Comparison of ENCODE assay signal across 26 mouse cellular contexts in genomic region chr5:24072031-24072430, GRCm38 (mm10). TPM values are rescaled to one million over a fixed set of nuclear protein-coding genes. Genes with fewer than 3 reads are reported as not detected.
A peak's percentile ranks its signal among the peaks of the same experiment; 100 is the strongest.
DNase-seq lines count a peak whose midpoint lies in the region; ATAC-seq and TF ChIP-seq lines count a peak whose summit lies in the region.
"Had no signal": no experiment of that assay in that cellular context is flagged by ENCODE, and none has a peak within 500 bp of the region (broad histone marks: within the 10 kb centered on the region; RNA-seq: fewer than 3 reads in every experiment).

No protein-coding gene starts in this region.

- no peak for TF ChIP-seq POLR2A in limb, embryonic 14.5 days (IDR thresholded peaks at IDR 0.05; ENCODE audit: borderline replicate concordance, extremely low read depth, insufficient read depth, insufficient read length)

- no peak overlapping the region for H3K9ac ChIP-seq in limb, embryonic 14.5 days (ENCODE audit: low read depth, low read length, severe bottlenecking)
- no peak overlapping the region for H3K9ac ChIP-seq in lung, postnatal 0 days (replicated peaks; ENCODE audit: low read depth)
- H3K9ac ChIP-seq in forebrain, embryonic 14.5 days (ENCODE audit: low read length) = no peak overlapping the region
- H3K9ac ChIP-seq: embryonic facial prominence, embryonic 15.5 days; forebrain, embryonic 12.5 days; hindbrain, embryonic 15.5 days; liver, embryonic 14.5 days; neural tube, embryonic 13.5 days; stomach, embryonic 15.5 days had no signal

- H3K4me2 ChIP-seq in limb, embryonic 14.5 days (replicated peaks; ENCODE audit: low read depth, low read length, severe bottlenecking) = no peak overlapping the region
- H3K4me2 ChIP-seq in lung, postnatal 0 days (replicated peaks; ENCODE audit: low read depth, low read length) = no peak overlapping the region
- no peak overlapping the region for H3K4me2 ChIP-seq in forebrain, embryonic 14.5 days (ENCODE audit: low read length)
- H3K4me2 ChIP-seq: embryonic facial prominence, embryonic 15.5 days; forebrain, embryonic 12.5 days; heart, embryonic 11.5 days; hindbrain, embryonic 15.5 days; neural tube, embryonic 13.5 days; stomach, embryonic 15.5 days had no signal

- no peak for ATAC-seq in limb, embryonic 14.5 days (ENCODE audit: low FRiP score, low read depth)
- ATAC-seq in lung, postnatal 0 days = peak; percentile 97
- ATAC-seq in forebrain, embryonic 14.5 days = no peak
- ATAC-seq in megakaryocyte progenitor cell, adult 5-6 weeks (replicated peaks; ENCODE audit: poor library complexity) = no peak
- ATAC-seq: CD4-positive, CD25-positive, alpha-beta regulatory T cell, adult 4 months; intestine, postnatal 0 days had no signal

- TF ChIP-seq CTCF in lung, postnatal 0 days (IDR thresholded peaks at IDR 0.05) = no peak

- H3K27ac ChIP-seq in limb, embryonic 14.5 days (replicated peaks; ENCODE audit: low read depth, low read length) = 0 out of 2 replicates have a peak overlapping the region, but pooled peaks have one; percentile 43
- H3K27ac ChIP-seq in limb, embryonic 10.5 days = no peak overlapping the region
- H3K27ac ChIP-seq in lung, postnatal 0 days (ENCODE audit: low read length) = peak overlapping the region; percentile 76
- H3K27ac ChIP-seq in hindbrain, embryonic 10.5 days = no peak overlapping the region
- H3K27ac ChIP-seq in forebrain, embryonic 14.5 days (ENCODE audit: low read depth, low read length) = no peak overlapping the region
- H3K27ac ChIP-seq: embryonic facial prominence, embryonic 15.5 days; forebrain, embryonic 12.5 days; hindbrain, embryonic 15.5 days; kidney, postnatal 0 days; liver, embryonic 14.5 days; neural tube, embryonic 13.5 days; stomach, embryonic 15.5 days had no signal

- DNase-seq in adrenal gland, adult (ENCODE audit: inconsistent age in 2 of 2, low spot score in 1 of 2) = peak; percentile 15 to 70
- no peak for DNase-seq in adrenal gland, adult 18-20 months (ENCODE audit: low spot score in 2 of 2)
- DNase-seq in limb, embryonic 14.5 days (ENCODE audit: low spot score) = no peak
- no peak for DNase-seq in limb, embryonic 10.5 days (ENCODE audit: low spot score)
- DNase-seq in lung, postnatal 0 days (ENCODE audit: low spot score) = peak; percentile 87
- DNase-seq in hindbrain, embryonic 10.5 days (ENCODE audit: low spot score) = no peak
- no peak for DNase-seq in forebrain, embryonic 14.5 days (ENCODE audit: low spot score)
- DNase-seq: cerebellum, postnatal 10 days; embryo, embryonic 11 days; gastrocnemius, postnatal 25 days; layer of hippocampus, postnatal 36 days; left cerebral cortex, postnatal 4 days; right cerebral cortex, postnatal 14 days; thymus, adult 2 months had no signal

- H3K9me3 ChIP-seq in limb, embryonic 14.5 days (ENCODE audit: control insufficient read depth, low read length) = no peaks in the 10 kb centered on the region
- no peaks in the 10 kb centered on the region for H3K9me3 ChIP-seq in limb, embryonic 10.5 days (replicated peaks)
- no peaks in the 10 kb centered on the region for H3K9me3 ChIP-seq in lung, postnatal 0 days (ENCODE audit: low read length)
- no peaks in the 10 kb centered on the region for H3K9me3 ChIP-seq in hindbrain, embryonic 10.5 days
- H3K9me3 ChIP-seq in forebrain, embryonic 14.5 days (replicated peaks; ENCODE audit: control insufficient read depth, low read length) = no peaks in the 10 kb centered on the region
- H3K9me3 ChIP-seq: embryonic facial prominence, embryonic 15.5 days; forebrain, embryonic 12.5 days; G1E; hindbrain, embryonic 15.5 days; neural tube, embryonic 13.5 days; stomach, embryonic 15.5 days had no signal

- no peaks in the 10 kb centered on the region for H3K27me3 ChIP-seq in limb, embryonic 14.5 days (ENCODE audit: control insufficient read depth, insufficient read depth, low read length)
- H3K27me3 ChIP-seq in limb, embryonic 10.5 days (ENCODE audit: low read depth, poor library complexity, severe bottlenecking) = no peaks in the 10 kb centered on the region
- no peaks in the 10 kb centered on the region for H3K27me3 ChIP-seq in lung, postnatal 0 days (replicated peaks; ENCODE audit: insufficient read depth, low read length)
- H3K27me3 ChIP-seq in hindbrain, embryonic 10.5 days (ENCODE audit: insufficient read depth, poor library complexity, severe bottlenecking) = no peaks in the 10 kb centered on the region
- H3K27me3 ChIP-seq in forebrain, embryonic 14.5 days (replicated peaks; ENCODE audit: control insufficient read depth, insufficient read depth, low read length) = no peaks in the 10 kb centered on the region
- H3K27me3 ChIP-seq: embryonic facial prominence, embryonic 15.5 days; forebrain, embryonic 12.5 days; hindbrain, embryonic 15.5 days; neural tube, embryonic 13.5 days; stomach, embryonic 15.5 days had no signal

- no peak for TF ChIP-seq EP300 in lung, postnatal 0 days (IDR thresholded peaks at IDR 0.05)

- 58% methylated on average over 6 of the region's 6 CpGs for WGBS in limb, embryonic 14.5 days
- 75% methylated on average over 6 of the region's 6 CpGs for WGBS in limb, embryonic 10.5 days
- WGBS in lung, postnatal 0 days = 51% methylated on average over 6 of the region's 6 CpGs
- WGBS in hindbrain, embryonic 10.5 days = 73% methylated on average over 6 of the region's 6 CpGs
- 73% methylated on average over 6 of the region's 6 CpGs for WGBS in forebrain, embryonic 14.5 days

- H3K36me3 ChIP-seq in limb, embryonic 14.5 days (ENCODE audit: control insufficient read depth, insufficient read depth, low read length) = no peaks in the 10 kb centered on the region
- H3K36me3 ChIP-seq in limb, embryonic 10.5 days = no peaks in the 10 kb centered on the region
- no peaks in the 10 kb centered on the region for H3K36me3 ChIP-seq in lung, postnatal 0 days (ENCODE audit: insufficient read depth, low read length)
- H3K36me3 ChIP-seq in hindbrain, embryonic 10.5 days = no peaks in the 10 kb centered on the region
- H3K36me3 ChIP-seq in forebrain, embryonic 14.5 days (ENCODE audit: control insufficient read depth, insufficient read depth, low read length) = no peaks in the 10 kb centered on the region
- H3K36me3 ChIP-seq: embryonic facial prominence, embryonic 15.5 days; forebrain, embryonic 12.5 days; G1E; hindbrain, embryonic 15.5 days; neural tube, embryonic 13.5 days; stomach, embryonic 15.5 days had no signal

- peaks cover 3% of the 10 kb centered on the region; the same call in 1 of the 2 replicates for H3K4me1 ChIP-seq in limb, embryonic 14.5 days (ENCODE audit: control insufficient read depth, insufficient read depth, low read length)
- H3K4me1 ChIP-seq in limb, embryonic 10.5 days = peaks cover 7% of the 10 kb centered on the region
- no peaks in the 10 kb centered on the region for H3K4me1 ChIP-seq in lung, postnatal 0 days (ENCODE audit: insufficient read depth, low read depth, low read length)
- peaks cover 5% of the 10 kb centered on the region; the same call in 1 of the 2 replicates for H3K4me1 ChIP-seq in hindbrain, embryonic 10.5 days (replicated peaks)
- H3K4me1 ChIP-seq in forebrain, embryonic 14.5 days (ENCODE audit: control insufficient read depth, insufficient read depth, low read length) = peaks cover 2% of the 10 kb centered on the region; the same call in 1 of the 2 replicates
- H3K4me1 ChIP-seq: embryonic facial prominence, embryonic 15.5 days; stomach, embryonic 15.5 days had no signal

- H3K4me3 ChIP-seq in limb, embryonic 14.5 days (replicated peaks; ENCODE audit: low read length) = no peak overlapping the region
- no peak overlapping the region for H3K4me3 ChIP-seq in limb, embryonic 10.5 days
- no peak overlapping the region for H3K4me3 ChIP-seq in lung, postnatal 0 days (ENCODE audit: low read depth, low read length)
- H3K4me3 ChIP-seq in hindbrain, embryonic 10.5 days = no peak overlapping the region
- H3K4me3 ChIP-seq in forebrain, embryonic 14.5 days (ENCODE audit: low read depth, low read length) = no peak overlapping the region
- H3K4me3 ChIP-seq: embryonic facial prominence, embryonic 15.5 days; forebrain, embryonic 12.5 days; hindbrain, embryonic 15.5 days; neural tube, embryonic 13.5 days; stomach, embryonic 15.5 days had no signal

RNA-seq across cellular contexts. Expression of gene Klhl7, which starts 28.4 kb away (rescaled TPM):
- total RNA-seq in adrenal gland, adult 18-20 months (2021) = 10 to 100 TPM; 32.2 to 36.7 TPM
- 28.6 and 33.7 TPM in 2 replicates for polyA plus RNA-seq in limb, embryonic 14.5 days (2012; rRNA removed)
- polyA plus RNA-seq in limb, embryonic 14.5 days (2014; fragmentation: Nextera tagmentation; extraction: Ambion mirVana) = 51.7 and 54.0 TPM in 2 replicates
- polyA plus RNA-seq in limb, embryonic 10.5 days (2016; fragmentation: Nextera tagmentation; extraction: Ambion mirVana) = 46.8 and 51.1 TPM in 2 replicates
- 22.6 and 26.6 TPM in 2 replicates for polyA plus RNA-seq in lung, postnatal 0 days (2015; fragmentation: Nextera tagmentation; extraction: Ambion mirVana)
- polyA plus RNA-seq in hindbrain, embryonic 10.5 days (2016; fragmentation: Nextera tagmentation; extraction: Ambion mirVana) = 59.0 and 60.0 TPM in 2 replicates
- 184 and 217 TPM in 2 replicates for polyA plus RNA-seq in forebrain, embryonic 14.5 days (2014; fragmentation: Nextera tagmentation; extraction: Ambion mirVana)
- total RNA-seq in megakaryocyte progenitor cell, adult 5-6 weeks (2015) = 22.2 and 23.3 TPM in 2 replicates
- total RNA-seq in megakaryocyte progenitor cell, adult 5-6 weeks (2017) = 17.0 and 18.4 TPM in 2 replicates

RNA-seq across cellular contexts. Expression of gene Fam126a, which starts 41.5 kb away (rescaled TPM):
- 100 to 1,000 TPM in 1 of 2 experiments, 10 to 100 TPM in 1; 51.9 to 156 TPM for total RNA-seq in adrenal gland, adult 18-20 months (2021)
- 22.4 and 23.4 TPM in 2 replicates for polyA plus RNA-seq in limb, embryonic 14.5 days (2012; rRNA removed)
- 38.5 and 49.1 TPM in 2 replicates for polyA plus RNA-seq in limb, embryonic 14.5 days (2014; fragmentation: Nextera tagmentation; extraction: Ambion mirVana)
- 15.8 and 23.3 TPM in 2 replicates for polyA plus RNA-seq in limb, embryonic 10.5 days (2016; fragmentation: Nextera tagmentation; extraction: Ambion mirVana)
- 11.5 and 12.4 TPM in 2 replicates for polyA plus RNA-seq in lung, postnatal 0 days (2015; fragmentation: Nextera tagmentation; extraction: Ambion mirVana)
- polyA plus RNA-seq in hindbrain, embryonic 10.5 days (2016; fragmentation: Nextera tagmentation; extraction: Ambion mirVana) = 27.8 and 28.5 TPM in 2 replicates
- 38.2 and 46.2 TPM in 2 replicates for polyA plus RNA-seq in forebrain, embryonic 14.5 days (2014; fragmentation: Nextera tagmentation; extraction: Ambion mirVana)
- 14.0 and 16.8 TPM in 2 replicates for total RNA-seq in megakaryocyte progenitor cell, adult 5-6 weeks (2015)
- total RNA-seq in megakaryocyte progenitor cell, adult 5-6 weeks (2017) = 12.3 and 19.0 TPM in 2 replicates

Comparison
In these comparisons a context has a peak if more than half of its experiments do, and no peak if none do; other contexts are left out.
1. DNase-seq: peak in adrenal gland, adult (2 of 2) and lung, postnatal 0 days (single experiment); none in adrenal gland, adult 18-20 months (0 of 2), limb, embryonic 14.5 days (single experiment), limb, embryonic 10.5 days (single experiment), hindbrain, embryonic 10.5 days (single experiment) and forebrain, embryonic 14.5 days (single experiment).
2. H3K27ac ChIP-seq: peak in limb, embryonic 14.5 days (single experiment) and lung, postnatal 0 days (single experiment); none in limb, embryonic 10.5 days (single experiment), hindbrain, embryonic 10.5 days (single experiment) and forebrain, embryonic 14.5 days (single experiment).